Mouse (Mus musculus): ENCODE results near the gene Kiss1r. TPM values are rescaled to one million over a fixed set of nuclear protein-coding genes. Genes with fewer than 3 reads are reported as not detected.

Gene Kiss1r
- 1.2 and 1.6 TPM in 2 replicates for polyA plus RNA-seq (2016; fragmentation: Nextera tagmentation; extraction: Ambion mirVana)

DNA sequence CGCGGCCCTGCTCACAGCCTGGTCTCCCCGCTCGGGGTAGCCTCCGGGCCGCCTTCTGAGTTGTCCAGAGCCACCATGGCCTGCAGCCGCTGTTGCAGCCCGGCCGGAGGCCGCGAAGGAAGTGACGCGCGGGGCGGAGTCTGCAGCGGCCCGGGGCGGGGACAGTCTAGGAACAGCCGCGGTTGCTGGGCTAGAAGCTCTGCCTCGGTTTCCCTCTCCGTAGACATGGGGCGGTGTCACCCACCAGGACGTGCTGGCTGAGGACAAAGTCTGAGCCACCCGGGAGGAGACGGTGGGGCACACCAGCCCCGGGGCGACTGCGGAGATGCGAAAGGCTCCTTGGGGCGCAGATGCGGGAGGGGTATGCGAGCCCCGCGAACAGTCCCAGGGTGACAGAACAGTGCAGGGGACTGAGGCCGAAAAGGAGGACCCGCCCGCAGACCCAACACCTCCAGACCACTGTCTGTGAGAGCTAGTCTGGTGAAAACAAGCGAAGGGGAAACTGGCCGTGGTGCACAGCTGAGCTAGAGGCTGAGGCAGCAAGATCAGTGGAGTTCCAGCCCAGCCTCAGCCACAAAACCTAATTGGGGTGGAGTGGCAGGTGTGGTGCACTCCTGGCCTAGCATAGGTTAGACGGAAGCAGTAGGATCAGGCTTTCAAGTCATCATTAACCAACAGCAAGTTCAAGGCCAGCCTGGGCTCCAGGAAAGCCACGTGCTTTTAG is at the start of gene Kiss1r:
Gene Kiss1r, plus strand, starts transcription at position 164 of the 724 bp plus-strand sequence.
- Histone ChIP-seq H3K27ac (peak within 1 kb of the TSS; percentile 79), H3K4me1 (peaks cover 64% of the 10 kb centered on the region), H3K9me3 (replicated peaks) (no peaks in the 10 kb centered on the region; the same call in 1 of the 2 replicates), H3K4me2 (replicated peaks) (peak within 1 kb of the TSS; percentile 98), H3K4me3 (peak within 1 kb of the TSS; percentile 75), H3K9ac (peak within 1 kb of the TSS; percentile 97), H3K27me3 (peaks cover 49% of the 10 kb centered on the region), H3K36me3 (peaks cover 12% of the 10 kb centered on the region)
- ATAC-seq (ENCODE audit: low FRiP score): peak; percentile 83
- WGBS: 2% methylated on average over 42 of the region's 42 CpGs

DNA sequence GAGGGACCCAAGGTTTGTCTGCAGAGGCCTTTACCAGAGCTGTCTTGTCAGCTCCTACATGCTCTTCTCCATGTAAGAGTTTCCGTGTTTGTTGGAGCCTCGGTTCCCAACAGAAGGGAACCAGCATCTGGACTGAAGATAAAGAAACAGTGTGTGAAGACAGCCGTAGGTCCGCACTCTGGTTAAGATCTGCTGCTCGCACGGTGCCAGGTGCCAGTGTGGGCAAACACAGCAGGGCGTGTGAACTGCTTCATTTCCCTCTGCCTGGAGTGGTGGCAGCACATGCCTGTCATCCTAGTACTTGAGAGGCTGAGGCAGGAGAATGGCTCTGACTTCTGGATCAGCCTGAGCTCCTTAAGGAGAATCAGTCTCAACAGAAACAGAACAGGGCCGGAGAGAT is 44.9 kb upstream of the Kiss1r start:
- Histone ChIP-seq H3K27me3 (no peaks in the 10 kb centered on the region), H3K4me2 (replicated peaks) (peak overlapping the region; percentile 81), H3K27ac (no peak overlapping the region), H3K9me3 (replicated peaks) (no peaks in the 10 kb centered on the region), H3K4me1 (peaks cover 56% of the 10 kb centered on the region), H3K9ac (no peak overlapping the region; the same call in 1 of the 2 replicates), H3K36me3 (peaks cover 35% of the 10 kb centered on the region), H3K4me3 (peak overlapping the region; percentile 60; the same call in 1 of the 2 replicates)
- no peak for ATAC-seq (ENCODE audit: low FRiP score)
- 93% methylated on average over 8 of the region's 8 CpGs for WGBS

DNA sequence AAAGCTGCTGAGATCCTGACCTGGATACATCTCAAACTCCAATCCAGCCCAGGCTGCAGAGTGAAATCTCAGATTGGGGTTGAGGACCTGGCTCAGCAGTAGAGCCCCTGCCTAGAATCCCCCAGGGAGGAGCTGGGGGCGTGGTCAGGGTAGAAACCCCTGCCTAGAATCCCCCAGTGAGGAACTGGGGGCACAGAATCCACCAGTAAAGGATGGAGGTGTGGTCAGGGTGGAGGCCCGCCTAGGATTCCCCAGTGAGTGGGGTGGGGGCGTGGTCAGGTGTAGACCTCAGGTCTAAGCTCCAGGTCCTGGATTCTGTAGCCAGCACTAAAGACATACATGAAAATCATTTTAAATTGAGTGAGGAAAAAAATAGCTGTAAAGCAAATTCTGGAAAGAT is 43.9 kb upstream of the Kiss1r start:
- Histone ChIP-seq H3K36me3 (peaks cover 28% of the 10 kb centered on the region), H3K9me3 (replicated peaks) (no peaks in the 10 kb centered on the region), H3K27ac (peak overlapping the region; percentile 96), H3K27me3 (no peaks in the 10 kb centered on the region), H3K4me3 (peak overlapping the region; percentile 60), H3K9ac (peak overlapping the region; percentile 94), H3K4me2 (replicated peaks) (peak overlapping the region; percentile 81), H3K4me1 (peaks cover 48% of the 10 kb centered on the region)
- 44% methylated on average over 3 of the region's 3 CpGs for WGBS
- ATAC-seq (ENCODE audit: low FRiP score): peak; percentile 11; the same call in 1 of the 2 replicates

DNA sequence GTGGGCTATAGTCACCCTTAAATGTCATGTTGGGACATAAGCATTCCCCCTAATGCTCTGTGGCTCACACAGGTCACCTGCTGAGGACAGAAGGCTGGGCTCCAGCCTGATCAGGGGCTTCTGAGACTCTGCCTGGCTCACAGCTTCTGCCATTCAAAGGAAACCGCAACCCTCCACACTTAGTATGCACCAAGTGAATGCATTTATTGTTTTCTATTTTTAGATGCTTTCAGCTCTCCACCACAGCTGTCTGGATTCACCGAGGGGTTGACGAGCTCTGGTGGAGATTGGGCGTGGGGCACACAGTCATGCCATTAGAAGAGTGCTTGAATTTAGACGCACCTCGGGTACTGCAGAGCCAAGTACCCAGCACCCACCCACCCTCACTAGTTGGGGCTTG is 43.5 kb upstream of the Kiss1r start:
- Histone ChIP-seq H3K36me3 (peaks cover 28% of the 10 kb centered on the region), H3K27ac (peak overlapping the region; percentile 96), H3K9me3 (replicated peaks) (no peaks in the 10 kb centered on the region), H3K4me1 (peaks cover 48% of the 10 kb centered on the region), H3K27me3 (no peaks in the 10 kb centered on the region), H3K4me2 (replicated peaks) (peak overlapping the region; percentile 81), H3K4me3 (peak overlapping the region; percentile 60), H3K9ac (peak overlapping the region; percentile 94)
- ATAC-seq (ENCODE audit: low FRiP score): no peak; the same call in 1 of the 2 replicates
- WGBS: 8% methylated on average over 6 of the region's 6 CpGs

DNA sequence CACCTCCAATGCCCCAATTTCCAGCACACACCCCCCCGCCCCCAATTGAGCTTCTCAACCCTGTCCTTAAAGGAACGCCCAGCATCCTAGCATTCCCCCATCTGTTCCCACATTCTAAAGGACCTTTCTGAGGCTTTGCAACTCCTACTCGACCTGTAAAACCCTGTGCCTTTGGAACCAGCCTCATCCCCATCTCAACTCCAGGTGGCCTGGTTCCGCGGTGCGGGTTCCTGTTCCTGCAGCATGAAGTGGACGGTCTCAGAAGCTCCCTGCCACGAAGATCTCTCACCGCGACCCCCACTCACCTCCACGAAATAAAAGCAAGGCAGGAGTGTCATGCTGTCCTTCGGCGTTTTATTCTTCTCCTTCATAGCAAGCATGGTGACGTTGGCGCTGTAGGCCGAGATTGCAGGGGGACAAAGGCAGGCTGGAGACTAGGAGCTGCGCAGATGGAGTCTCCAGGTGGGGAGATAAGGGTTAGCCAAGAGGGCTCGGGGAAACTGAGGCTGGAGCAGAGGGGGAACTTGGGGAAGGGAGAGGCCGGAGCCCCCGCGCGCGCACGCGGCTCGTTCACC is 43.0 kb upstream of the Kiss1r start:
- Histone ChIP-seq H3K4me1 (peaks cover 48% of the 10 kb centered on the region), H3K36me3 (peaks cover 28% of the 10 kb centered on the region), H3K4me2 (replicated peaks) (peak overlapping the region; percentile 81), H3K9ac (peak overlapping the region; percentile 94), H3K4me3 (peak overlapping the region; percentile 60), H3K9me3 (replicated peaks) (no peaks in the 10 kb centered on the region), H3K27me3 (no peaks in the 10 kb centered on the region), H3K27ac (peak overlapping the region; percentile 96)
- WGBS: 1% methylated on average over 26 of the region's 26 CpGs
- ATAC-seq (ENCODE audit: low FRiP score): peak; percentile 47

DNA sequence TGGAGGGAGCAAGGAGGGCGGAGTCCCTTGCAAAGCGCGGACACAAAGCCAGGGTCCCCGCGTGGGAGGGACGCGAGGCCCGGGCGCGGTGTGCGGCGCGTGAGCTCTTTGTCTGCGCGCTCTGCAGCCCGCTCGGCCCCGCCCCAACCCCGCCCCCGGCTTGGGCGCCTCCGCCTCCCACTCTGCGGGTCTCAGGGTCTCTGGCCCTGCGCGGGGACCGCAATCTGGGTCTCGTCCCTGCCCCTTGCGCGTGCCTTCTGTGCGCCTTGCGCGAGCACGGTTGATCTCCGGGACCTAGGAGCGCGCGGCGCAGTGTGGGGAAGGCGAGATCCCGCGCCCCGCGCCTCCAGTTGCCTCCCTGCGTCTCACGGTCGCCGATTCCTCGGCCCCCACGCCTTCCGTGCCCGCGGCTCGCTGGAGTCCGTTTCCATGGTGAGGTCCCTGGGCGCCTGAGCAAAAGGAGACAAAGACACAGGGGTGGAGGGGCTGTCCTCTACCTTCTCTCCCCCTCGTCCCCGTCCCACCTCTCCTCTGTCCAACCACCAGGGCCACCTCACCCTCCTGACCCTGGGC is 42.4 kb upstream of the Kiss1r start, which contains the start of the genes Prtn3 and Plppr3:
Gene Prtn3, plus strand, starts transcription at position 187 of the 573 bp plus-strand sequence.
Gene Plppr3, minus strand, starts transcription at position 345 of the 573 bp plus-strand sequence.
- Histone ChIP-seq H3K9me3 (replicated peaks) (no peaks in the 10 kb centered on the region), H3K27ac (peak within 1 kb of the TSS; percentile 96), H3K27me3 (no peaks in the 10 kb centered on the region), H3K9ac (peak within 1 kb of the TSS; percentile 94), H3K4me2 (replicated peaks) (peak within 1 kb of the TSS; percentile 81), H3K4me1 (peaks cover 44% of the 10 kb centered on the region), H3K4me3 (peak within 1 kb of the TSS; percentile 60), H3K36me3 (peaks cover 23% of the 10 kb centered on the region)
- ATAC-seq (ENCODE audit: low FRiP score): peak; percentile 93
- under 1% methylated on average over 56 of the region's 57 CpGs for WGBS

DNA sequence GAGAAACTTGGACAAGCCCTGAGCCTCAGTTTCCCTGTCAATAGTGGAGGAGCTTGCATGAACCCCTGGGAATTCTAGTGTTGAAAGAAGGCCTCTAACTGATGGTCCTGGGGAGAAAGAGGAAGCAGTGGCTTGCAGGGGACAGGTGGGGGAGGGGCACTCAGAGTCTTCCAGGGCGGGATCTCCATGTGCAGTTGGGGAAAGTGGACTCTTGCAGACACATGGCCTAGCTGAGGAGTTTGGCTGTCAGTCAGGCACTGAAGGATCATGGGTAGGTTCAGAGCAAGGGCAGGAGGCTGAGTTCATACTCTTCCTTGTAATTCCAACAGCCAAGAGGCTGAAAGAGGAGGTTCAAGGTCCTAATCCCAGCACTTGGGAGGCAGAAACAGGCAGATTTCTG is 39.6 kb upstream of the Kiss1r start:
- 33% methylated on average over 1 of the region's 1 CpGs for WGBS
- Histone ChIP-seq H3K9ac (no peak overlapping the region), H3K27me3 (peaks cover 22% of the 10 kb centered on the region), H3K4me2 (replicated peaks) (no peak overlapping the region), H3K4me3 (no peak overlapping the region), H3K9me3 (replicated peaks) (no peaks in the 10 kb centered on the region), H3K36me3 (no peaks in the 10 kb centered on the region), H3K4me1 (peaks cover 31% of the 10 kb centered on the region), H3K27ac (no peak overlapping the region)
- no peak for ATAC-seq (ENCODE audit: low FRiP score)

DNA sequence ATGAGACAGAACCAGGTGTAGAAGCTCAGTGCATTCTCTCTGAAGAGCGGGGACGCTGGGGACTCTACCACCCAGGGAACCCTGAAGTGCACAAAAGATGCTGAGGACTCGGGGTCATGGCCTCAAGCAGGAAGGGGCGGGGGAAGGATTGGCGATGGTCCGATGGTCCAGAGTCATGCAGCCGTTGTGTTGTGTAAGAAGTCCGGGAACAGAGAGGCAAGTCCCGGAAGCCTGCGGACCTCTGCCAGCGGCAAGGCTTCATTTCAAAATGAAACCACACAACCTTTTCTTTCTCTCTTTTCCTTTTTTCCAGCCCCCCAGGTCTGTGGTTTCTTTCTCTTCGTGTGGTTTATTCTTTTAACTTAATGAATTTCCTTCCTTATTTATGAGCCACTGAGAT is 39.0 kb upstream of the Kiss1r start:
- Histone ChIP-seq H3K9me3 (replicated peaks) (no peaks in the 10 kb centered on the region), H3K4me3 (no peak overlapping the region), H3K4me1 (peaks cover 29% of the 10 kb centered on the region), H3K4me2 (replicated peaks) (no peak overlapping the region), H3K27me3 (peaks cover 27% of the 10 kb centered on the region), H3K27ac (no peak overlapping the region), H3K36me3 (no peaks in the 10 kb centered on the region), H3K9ac (no peak overlapping the region)
- ATAC-seq (ENCODE audit: low FRiP score): no peak
- 42% methylated on average over 12 of the region's 12 CpGs for WGBS

DNA sequence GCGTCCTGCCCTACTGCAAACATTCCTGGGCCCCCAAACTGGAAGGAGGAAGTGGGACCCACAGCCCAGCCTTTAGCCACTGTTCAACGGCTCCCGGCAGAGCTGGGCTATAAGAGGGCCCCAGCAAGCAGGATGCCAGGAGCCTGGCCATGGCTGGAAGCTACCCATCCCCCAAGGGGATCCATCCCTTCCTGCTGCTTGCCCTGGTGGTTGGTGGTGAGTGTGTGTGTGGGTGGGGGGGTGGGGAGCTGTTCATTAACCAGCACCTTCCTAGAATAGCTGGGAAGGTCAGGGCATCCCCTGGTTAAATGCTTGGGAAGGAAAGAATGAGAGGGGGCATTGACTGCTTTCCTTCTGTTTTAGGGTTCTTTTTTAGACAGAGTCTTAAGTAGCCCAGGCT is 37.2 kb upstream of the Kiss1r start:
- Histone ChIP-seq H3K27me3 (peaks cover 43% of the 10 kb centered on the region), H3K27ac (no peak overlapping the region), H3K4me3 (no peak overlapping the region), H3K9ac (no peak overlapping the region), H3K4me2 (replicated peaks) (no peak overlapping the region), H3K4me1 (peaks cover 28% of the 10 kb centered on the region), H3K9me3 (replicated peaks) (no peaks in the 10 kb centered on the region), H3K36me3 (no peaks in the 10 kb centered on the region)
- 29% methylated on average over 3 of the region's 3 CpGs for WGBS
- no peak for ATAC-seq (ENCODE audit: low FRiP score)

DNA sequence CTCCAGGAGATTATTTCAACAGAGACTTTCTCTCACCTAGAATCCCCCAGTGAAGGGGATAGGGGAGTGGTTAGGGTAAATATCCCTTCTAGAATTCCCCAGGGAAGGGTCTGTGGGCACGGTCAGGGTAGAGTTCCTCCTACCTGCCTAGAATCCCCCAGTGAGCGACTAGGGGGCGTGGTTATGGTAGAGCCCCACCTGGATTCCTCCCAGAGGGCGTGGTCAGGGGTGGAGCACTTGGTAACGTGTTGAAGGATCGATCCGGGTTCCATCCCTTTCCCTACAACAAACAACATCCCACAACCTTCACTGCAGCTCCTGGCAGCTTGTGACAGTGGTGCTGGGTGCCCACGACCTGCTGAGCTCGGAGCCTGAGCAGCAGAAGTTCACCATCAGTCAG is 36.0 kb upstream of the Kiss1r start:
- 17% methylated on average over 9 of the region's 9 CpGs for whole genome bisulfite sequencing
- Histone ChIP-seq H3K36me3 (no peaks in the 10 kb centered on the region), H3K27ac (no peak overlapping the region), H3K4me3 (no peak overlapping the region), H3K4me2 (replicated peaks) (no peak overlapping the region), H3K4me1 (peaks cover 18% of the 10 kb centered on the region), H3K9ac (no peak overlapping the region), H3K9me3 (replicated peaks) (no peaks in the 10 kb centered on the region), H3K27me3 (peaks cover 43% of the 10 kb centered on the region)
- ATAC-seq (ENCODE audit: low FRiP score): no peak

DNA sequence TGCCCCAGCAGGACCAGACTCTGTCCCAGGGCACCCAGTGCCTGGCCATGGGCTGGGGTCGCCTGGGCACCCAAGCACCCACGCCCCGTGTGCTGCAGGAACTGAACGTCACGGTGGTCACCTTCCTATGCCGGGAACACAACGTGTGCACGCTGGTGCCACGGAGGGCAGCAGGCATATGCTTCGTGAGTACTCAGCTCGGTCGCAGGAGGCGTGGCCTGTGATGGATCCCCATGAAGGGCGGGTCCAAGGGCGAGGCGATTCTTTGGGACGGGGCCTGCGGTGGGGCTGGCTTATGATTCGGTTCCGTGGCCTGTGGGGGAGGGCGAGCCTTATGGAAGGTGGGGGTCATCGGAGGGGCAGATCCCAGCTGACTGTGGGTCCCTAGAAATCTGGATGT is 34.8 kb upstream of the Kiss1r start:
- Histone ChIP-seq H3K4me3 (peak overlapping the region; percentile 10), H3K27ac (no peak overlapping the region), H3K4me2 (replicated peaks) (peak overlapping the region; percentile 43), H3K9me3 (replicated peaks) (no peaks in the 10 kb centered on the region), H3K36me3 (no peaks in the 10 kb centered on the region), H3K27me3 (peaks cover 43% of the 10 kb centered on the region), H3K4me1 (peaks cover 18% of the 10 kb centered on the region), H3K9ac (peak overlapping the region; percentile 35; the same call in 1 of the 2 replicates)
- no peak for ATAC-seq (ENCODE audit: low FRiP score)
- 9% methylated on average over 22 of the region's 22 CpGs for WGBS

DNA sequence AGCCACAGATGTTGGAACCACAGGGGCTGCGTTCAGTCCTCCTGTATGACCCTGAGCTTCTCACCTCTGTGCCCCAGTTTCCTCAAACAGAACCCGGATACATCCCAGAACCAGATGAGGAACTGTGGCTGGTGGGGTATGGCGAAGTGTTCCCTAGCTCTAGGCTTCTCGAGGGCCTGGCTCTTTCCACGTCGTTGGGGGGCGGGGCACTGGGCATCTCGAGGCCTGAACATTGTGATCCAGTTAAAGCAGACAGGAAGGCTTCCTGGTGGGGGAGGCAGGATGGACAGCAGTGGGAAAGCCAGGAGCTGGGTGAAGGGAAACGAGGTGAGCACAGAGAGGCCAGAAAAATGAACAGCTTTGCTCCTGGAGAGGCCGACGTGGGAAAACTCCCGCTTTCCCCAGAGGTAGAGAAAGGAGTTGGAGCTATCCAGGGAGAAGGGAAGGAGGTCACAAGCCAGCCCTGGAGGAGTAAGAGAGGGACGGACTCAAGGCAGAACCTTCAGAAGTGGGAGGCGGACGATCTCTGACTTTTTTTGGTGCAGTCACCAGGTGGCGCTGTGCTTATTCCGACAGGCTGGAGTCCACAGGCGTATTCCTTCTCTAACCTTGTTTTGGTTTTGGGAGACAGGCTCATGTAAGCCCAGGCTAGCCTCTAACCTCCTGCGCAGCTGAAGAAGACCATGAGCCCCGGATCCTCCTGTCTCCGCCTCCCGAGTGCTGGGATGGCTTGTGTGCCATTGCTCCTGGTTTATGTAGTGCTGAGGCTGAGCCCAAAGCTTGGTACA is 33.3 kb upstream of the Kiss1r start:
- no peaks in the 10 kb centered on the region for H3K9me3 ChIP-seq (replicated peaks)
- H3K4me1 ChIP-seq: peaks cover 18% of the 10 kb centered on the region
- peaks cover 46% of the 10 kb centered on the region for H3K27me3 ChIP-seq
- H3K27ac ChIP-seq: no peak overlapping the region
- no peak overlapping the region for H3K9ac ChIP-seq
- no peaks in the 10 kb centered on the region for H3K36me3 ChIP-seq
- no peak for ATAC-seq (ENCODE audit: low FRiP score)
- 15% methylated on average over 22 of the region's 22 CpGs for WGBS
- no peak overlapping the region for H3K4me2 ChIP-seq (replicated peaks)
- H3K4me3 ChIP-seq: no peak overlapping the region
